Mouse (Mus musculus): ENCODE data around the gene Car4. TPM values are rescaled to one million over a fixed set of nuclear protein-coding genes. Genes with fewer than 3 reads are reported as not detected.

Car4 gene
- polyA plus RNA-seq, 1 experiment, result 88.1 TPM

GRCm38 (mm10) chr11:84978113-84978512, 20.5 kb downstream of the Car4 start:
- H3K27ac ChIP-seq (ENCODE audit: insufficient read depth, low read length), result no peak overlapping the region
- TF ChIP-seq POLR2A (IDR thresholded peaks at IDR 0.05; ENCODE audit: extremely low read depth, insufficient read depth, low read length) (no peak), CTCF (IDR thresholded peaks at IDR 0.05; ENCODE audit: extremely low read depth, insufficient read depth, low read length) (peak; percentile 66)
- no peaks in the 10 kb centered on the region for H3K4me1 ChIP-seq (ENCODE audit: control insufficient read depth, insufficient read depth, low read length)
- no peak overlapping the region for H3K4me3 ChIP-seq (ENCODE audit: insufficient read depth, low read length)

- no peak overlapping the region for H3K27ac ChIP-seq (ENCODE audit: insufficient read depth, low read length)
- TF ChIP-seq POLR2A (IDR thresholded peaks at IDR 0.05; ENCODE audit: extremely low read depth, insufficient read depth, low read length) (no peak), CTCF (IDR thresholded peaks at IDR 0.05; ENCODE audit: extremely low read depth, insufficient read depth, low read length) (no peak)
- no peak overlapping the region for H3K4me3 ChIP-seq (ENCODE audit: insufficient read depth, low read length)
- no peaks in the 10 kb centered on the region for H3K4me1 ChIP-seq (ENCODE audit: control insufficient read depth, insufficient read depth, low read length)
These were observed 21.8 kb downstream of the Car4 start for GRCm38 (mm10) chr11:84979351-84979750.

- no peak overlapping the region for H3K27ac ChIP-seq (ENCODE audit: insufficient read depth, low read length)
- no peaks in the 10 kb centered on the region for H3K4me1 ChIP-seq (ENCODE audit: control insufficient read depth, insufficient read depth, low read length)
- TF ChIP-seq POLR2A (IDR thresholded peaks at IDR 0.05; ENCODE audit: extremely low read depth, insufficient read depth, low read length) (no peak), CTCF (IDR thresholded peaks at IDR 0.05; ENCODE audit: extremely low read depth, insufficient read depth, low read length) (no peak)
- no peak overlapping the region for H3K4me3 ChIP-seq (ENCODE audit: insufficient read depth, low read length)
These were observed 23.1 kb downstream of the Car4 start for GRCm38 (mm10) chr11:84980697-84981096.

GRCm38 (mm10) chr11:84985421-84985820, 27.8 kb downstream of the Car4 start:
- no peaks in the 10 kb centered on the region; the same call in 1 of the 2 replicates for H3K4me1 ChIP-seq (ENCODE audit: control insufficient read depth, insufficient read depth, low read length)
- no peak for TF ChIP-seq POLR2A (IDR thresholded peaks at IDR 0.05; ENCODE audit: extremely low read depth, insufficient read depth, low read length)

GRCm38 (mm10) chr11:84988341-84988919, 30.8 kb downstream of the Car4 start:
- no peak for TF ChIP-seq POLR2A (IDR thresholded peaks at IDR 0.05; ENCODE audit: extremely low read depth, insufficient read depth, low read length)
- no peak for TF ChIP-seq CTCF (IDR thresholded peaks at IDR 0.05; ENCODE audit: extremely low read depth, insufficient read depth, low read length)
- Histone ChIP-seq H3K4me3 (ENCODE audit: insufficient read depth, low read length) (no peak overlapping the region), H3K27ac (ENCODE audit: insufficient read depth, low read length) (no peak overlapping the region), H3K4me1 (ENCODE audit: control insufficient read depth, insufficient read depth, low read length) (no peaks in the 10 kb centered on the region; the same call in 1 of the 2 replicates)

More at GRCm38 (mm10) chr11:84985421-84985820, 27.8 kb downstream of the Car4 start:
- Histone ChIP-seq H3K27ac (ENCODE audit: insufficient read depth, low read length) (no peak overlapping the region), H3K4me3 (ENCODE audit: insufficient read depth, low read length) (no peak overlapping the region)

GRCm38 (mm10) chr11:84992996-84993395, 35.4 kb downstream of the Car4 start:
- Histone ChIP-seq H3K4me1 (ENCODE audit: control insufficient read depth, insufficient read depth, low read length) (no peaks in the 10 kb centered on the region; the same call in 1 of the 2 replicates), H3K27ac (ENCODE audit: insufficient read depth, low read length) (no peak overlapping the region), H3K4me3 (ENCODE audit: insufficient read depth, low read length) (no peak overlapping the region)
- no peak for TF ChIP-seq POLR2A (IDR thresholded peaks at IDR 0.05; ENCODE audit: extremely low read depth, insufficient read depth, low read length)

GRCm38 (mm10) chr11:84995241-84995640, 37.7 kb downstream of the Car4 start:
- no peak overlapping the region for H3K27ac ChIP-seq (ENCODE audit: insufficient read depth, low read length)
- H3K4me1 ChIP-seq (ENCODE audit: control insufficient read depth, insufficient read depth, low read length), result no peaks in the 10 kb centered on the region
- TF ChIP-seq POLR2A (IDR thresholded peaks at IDR 0.05; ENCODE audit: extremely low read depth, insufficient read depth, low read length) (no peak), CTCF (IDR thresholded peaks at IDR 0.05; ENCODE audit: extremely low read depth, insufficient read depth, low read length) (no peak)
- H3K4me3 ChIP-seq (ENCODE audit: insufficient read depth, low read length), result no peak overlapping the region

GRCm38 (mm10) chr11:85003566-85003965, 46.0 kb downstream of the Car4 start:
- TF ChIP-seq CTCF (IDR thresholded peaks at IDR 0.05; ENCODE audit: extremely low read depth, insufficient read depth, low read length) (no peak), POLR2A (IDR thresholded peaks at IDR 0.05; ENCODE audit: extremely low read depth, insufficient read depth, low read length) (no peak)
- Histone ChIP-seq H3K27ac (ENCODE audit: insufficient read depth, low read length) (no peak overlapping the region), H3K4me1 (ENCODE audit: control insufficient read depth, insufficient read depth, low read length) (no peaks in the 10 kb centered on the region), H3K4me3 (ENCODE audit: insufficient read depth, low read length) (no peak overlapping the region)

GRCm38 (mm10) chr11:85013121-85013520, 55.5 kb downstream of the Car4 start:
- no peaks in the 10 kb centered on the region for H3K4me1 ChIP-seq (ENCODE audit: control insufficient read depth, insufficient read depth, low read length)
- no peak overlapping the region for H3K27ac ChIP-seq (ENCODE audit: insufficient read depth, low read length)
- TF ChIP-seq POLR2A (IDR thresholded peaks at IDR 0.05; ENCODE audit: extremely low read depth, insufficient read depth, low read length), result no peak
- no peak for TF ChIP-seq CTCF (IDR thresholded peaks at IDR 0.05; ENCODE audit: extremely low read depth, insufficient read depth, low read length)
- H3K4me3 ChIP-seq (ENCODE audit: insufficient read depth, low read length), result no peak overlapping the region

Other genes starting within 250 kb of the Car4 start
- gene Mrm1, start 138.3 kb upstream of the Car4 start, polyA plus RNA-seq (2012; rRNA removed), result 14.5 and 16.5 TPM in 2 replicates
- gene Dhrs11, start 128.8 kb upstream of the Car4 start, polyA plus RNA-seq (2012; rRNA removed), result 14.4 and 15.4 TPM in 2 replicates
- gene Ggnbp2, start 87.0 kb upstream of the Car4 start, polyA plus RNA-seq (2012; rRNA removed), result 104 and 108 TPM in 2 replicates
- gene Myo19, start 77.6 kb upstream of the Car4 start, polyA plus RNA-seq (2012; rRNA removed), result 14.6 and 16.1 TPM in 2 replicates
- 4.0 and 4.9 TPM in 2 replicates for gene Pigw, start 77.5 kb upstream of the Car4 start, polyA plus RNA-seq (2012; rRNA removed)
- gene Znhit3, start 41.4 kb upstream of the Car4 start, polyA plus RNA-seq (2012; rRNA removed), result 47.6 and 53.4 TPM in 2 replicates
- 55.0 and 57.3 TPM in 2 replicates for gene Usp32, start 182.4 kb downstream of the Car4 start, polyA plus RNA-seq (2012; rRNA removed)
- gene 1700125H20Rik, start 212.6 kb downstream of the Car4 start, polyA plus RNA-seq (2012; rRNA removed), result 0.23 TPM in 1 of 2 replicates, not detected in the other